ENCODE assay signal across 18 mouse cellular contexts in the genomic region with DNA sequence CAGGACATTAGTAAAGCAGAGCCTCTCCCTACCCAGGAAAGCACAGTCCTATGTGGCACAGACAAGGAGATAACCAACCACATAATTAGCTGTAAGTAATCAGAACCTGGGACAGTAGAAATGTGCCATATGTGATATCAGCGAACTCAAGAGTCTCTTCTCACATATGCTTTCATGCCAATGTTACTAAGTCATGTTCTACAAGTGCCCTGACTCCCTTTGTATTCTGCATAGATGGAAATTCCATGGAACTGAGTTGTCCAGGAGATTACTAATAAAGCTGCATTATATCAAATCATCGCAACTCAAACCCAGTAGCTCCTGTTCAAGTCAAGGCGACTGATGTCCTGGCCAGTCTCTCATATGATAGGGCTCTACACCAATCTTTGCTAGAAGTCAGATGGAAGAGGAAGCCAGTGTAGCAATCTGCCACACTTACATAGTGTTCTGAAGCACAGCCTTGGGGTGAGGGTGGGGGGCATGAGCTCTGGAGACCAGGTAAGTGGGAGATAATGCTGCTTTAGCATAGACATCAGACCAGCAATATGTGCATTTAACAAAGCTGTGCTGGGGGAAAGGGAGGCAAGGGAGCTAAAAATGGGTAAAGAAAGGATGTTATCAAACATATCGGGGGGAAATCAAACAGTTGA. TPM values are rescaled to one million over a fixed set of nuclear protein-coding genes. Genes with fewer than 3 reads are reported as not detected.
A peak's percentile ranks its signal among the peaks of the same experiment; 100 is the strongest.
DNase-seq lines count a peak whose midpoint lies in the region; ATAC-seq and TF ChIP-seq lines count a peak whose summit lies in the region.
"Had no signal": no experiment of that assay in that cellular context is flagged by ENCODE, and none has a peak within 500 bp of the region (broad histone marks: within the 10 kb centered on the region; RNA-seq: fewer than 3 reads in every experiment).

No protein-coding gene starts in this region.

- ATAC-seq in heart, embryonic 11.5 days (replicated peaks; ENCODE audit: insufficient number of reproducible peaks, low FRiP score, low TSS enrichment) = no peak
- ATAC-seq in heart, embryonic 15.5 days (replicated peaks; ENCODE audit: insufficient number of reproducible peaks, insufficient read depth, low FRiP score, low read depth) = peak; percentile 61; the same call in 1 of the 2 replicates
- ATAC-seq in lung, postnatal 0 days = peak; percentile 59; the same call in 1 of the 2 replicates
- ATAC-seq: forebrain, embryonic 13.5 days; forebrain, postnatal 0 days had no signal

- no peak overlapping the region for H3K4me3 ChIP-seq in heart, embryonic 11.5 days (ENCODE audit: low read depth, low read length)
- H3K4me3 ChIP-seq in heart, embryonic 15.5 days = no peak overlapping the region
- no peak overlapping the region for H3K4me3 ChIP-seq in lung, postnatal 0 days (ENCODE audit: low read depth, low read length)
- H3K4me3 ChIP-seq: embryonic facial prominence, embryonic 10.5 days; forebrain, embryonic 13.5 days; hindbrain, embryonic 15.5 days had no signal

- intact Hi-C loops in heart, postnatal 25 days (cut with DNase I) = no loop called here

- H3K27me3 ChIP-seq in heart, embryonic 11.5 days (ENCODE audit: control insufficient read depth, insufficient read depth, low read length) = no peaks in the 10 kb centered on the region
- no peaks in the 10 kb centered on the region for H3K27me3 ChIP-seq in heart, embryonic 15.5 days
- H3K27me3 ChIP-seq in lung, postnatal 0 days (replicated peaks; ENCODE audit: insufficient read depth, low read length) = no peaks in the 10 kb centered on the region
- H3K27me3 ChIP-seq: forebrain, embryonic 13.5 days; hindbrain, embryonic 15.5 days had no signal

- TF ChIP-seq EP300 in lung, postnatal 0 days (IDR thresholded peaks at IDR 0.05) = no peak; the same call in 1 of the 2 replicates

- 68% methylated on average over 4 of the region's 4 CpGs for WGBS in heart, embryonic 11.5 days (ENCODE audit: insufficient replicate concordance)
- WGBS in heart, embryonic 15.5 days = 36% methylated on average over 4 of the region's 4 CpGs
- WGBS in lung, postnatal 0 days = 59% methylated on average over 4 of the region's 4 CpGs

- H3K9ac ChIP-seq in heart, embryonic 11.5 days (ENCODE audit: low read depth, low read length) = no peak overlapping the region
- H3K9ac ChIP-seq in heart, embryonic 15.5 days = no peak overlapping the region
- H3K9ac ChIP-seq in lung, postnatal 0 days (replicated peaks; ENCODE audit: low read depth) = no peak overlapping the region
- H3K9ac ChIP-seq: forebrain, embryonic 13.5 days; forebrain, postnatal 0 days; hindbrain, embryonic 15.5 days had no signal

- 0 out of 2 replicates have a peak overlapping the region, but pooled peaks have one; percentile 30 for H3K27ac ChIP-seq in heart, embryonic 11.5 days (ENCODE audit: low read depth, low read length)
- peak overlapping the region; percentile 87 for H3K27ac ChIP-seq in heart, embryonic 15.5 days
- no peak overlapping the region for H3K27ac ChIP-seq in lung, postnatal 0 days (ENCODE audit: low read length)
- H3K27ac ChIP-seq: embryonic facial prominence, embryonic 10.5 days; forebrain, embryonic 13.5 days; hindbrain, embryonic 15.5 days had no signal

- no peaks in the 10 kb centered on the region for H3K36me3 ChIP-seq in heart, embryonic 11.5 days (ENCODE audit: control insufficient read depth, insufficient read depth, low read length)
- no peaks in the 10 kb centered on the region for H3K36me3 ChIP-seq in heart, embryonic 15.5 days
- H3K36me3 ChIP-seq in lung, postnatal 0 days (ENCODE audit: insufficient read depth, low read length) = no peaks in the 10 kb centered on the region
- H3K36me3 ChIP-seq: embryonic facial prominence, embryonic 10.5 days; hindbrain, embryonic 15.5 days had no signal

- H3K4me1 ChIP-seq in heart, embryonic 11.5 days (ENCODE audit: control insufficient read depth, insufficient read depth, low read length) = peaks cover 7% of the 10 kb centered on the region; the same call in 1 of the 2 replicates
- H3K4me1 ChIP-seq in heart, embryonic 15.5 days (replicated peaks) = peaks cover 16% of the 10 kb centered on the region
- no peaks in the 10 kb centered on the region for H3K4me1 ChIP-seq in lung, postnatal 0 days (ENCODE audit: insufficient read depth, low read depth, low read length)
- H3K4me1 ChIP-seq: embryonic facial prominence, embryonic 10.5 days; forebrain, embryonic 13.5 days; hindbrain, embryonic 15.5 days had no signal

- H3K9me3 ChIP-seq in heart, embryonic 11.5 days (replicated peaks; ENCODE audit: control insufficient read depth, low read length) = no peaks in the 10 kb centered on the region
- no peaks in the 10 kb centered on the region for H3K9me3 ChIP-seq in heart, embryonic 15.5 days (replicated peaks)
- H3K9me3 ChIP-seq in lung, postnatal 0 days (ENCODE audit: low read length) = no peaks in the 10 kb centered on the region
- H3K9me3 ChIP-seq: embryonic facial prominence, embryonic 10.5 days; forebrain, embryonic 13.5 days; hindbrain, embryonic 15.5 days had no signal

- no peak for TF ChIP-seq CTCF in lung, postnatal 0 days (IDR thresholded peaks at IDR 0.05)

- no peak overlapping the region for H3K4me2 ChIP-seq in heart, embryonic 11.5 days
- H3K4me2 ChIP-seq in heart, embryonic 15.5 days = peak overlapping the region; percentile 34; the same call in 1 of the 2 replicates
- no peak overlapping the region for H3K4me2 ChIP-seq in lung, postnatal 0 days (replicated peaks; ENCODE audit: low read depth, low read length)
- H3K4me2 ChIP-seq: forebrain, embryonic 13.5 days; hindbrain, embryonic 15.5 days had no signal

- no peak for DNase-seq in heart, postnatal 4 days
- no peak for DNase-seq in heart, postnatal 25 days (ENCODE audit: low spot score)
- peak; percentile 17 for DNase-seq in lung, postnatal 0 days (ENCODE audit: low spot score)
- no peak for DNase-seq in lung, postnatal 10 days
- DNase-seq: adrenal gland, adult 2 months; adrenal gland, postnatal 36 days; cerebellum, adult 2 months; cerebellum, postnatal 10 days; forebrain, postnatal 0 days; gastrocnemius, postnatal 14 days; kidney, adult 11 months; kidney, adult 9 months had no signal

RNA-seq across cellular contexts. Expression of a gene that starts 2.9 kb away (rescaled TPM):
- 15.5 and 19.2 TPM in 2 replicates for polyA plus RNA-seq in heart, embryonic 11.5 days (2014; fragmentation: Nextera tagmentation; extraction: Ambion mirVana)
- total RNA-seq in heart, postnatal 4 days (2021) = 10 to 100 TPM; 35.3 to 39.5 TPM
- polyA plus RNA-seq in heart, embryonic 15.5 days (2015; fragmentation: Nextera tagmentation; extraction: Ambion mirVana) = 39.3 and 47.7 TPM in 2 replicates
- total RNA-seq in heart, postnatal 25 days (2021) = 10 to 100 TPM; 25.3 to 26.7 TPM
- 6.4 and 6.6 TPM in 2 replicates for polyA plus RNA-seq in lung, postnatal 0 days (2015; fragmentation: Nextera tagmentation; extraction: Ambion mirVana)
- total RNA-seq: granulocyte monocyte progenitor cell, adult 5-6 weeks had no signal
